Mouse (Mus musculus) ovary, postnatal 36 days (tissue): ENCODE data around the gene Dnajc25.
A peak's percentile ranks its signal among the peaks of the same experiment; 100 is the strongest.

Source experiments
- DNase-seq: peaks from one replicate; pipeline ENCODE4 v3.0.0; 2022; ENCODE audit warnings: low spot score, mixed read lengths

The Dnajc25 gene

DNA sequence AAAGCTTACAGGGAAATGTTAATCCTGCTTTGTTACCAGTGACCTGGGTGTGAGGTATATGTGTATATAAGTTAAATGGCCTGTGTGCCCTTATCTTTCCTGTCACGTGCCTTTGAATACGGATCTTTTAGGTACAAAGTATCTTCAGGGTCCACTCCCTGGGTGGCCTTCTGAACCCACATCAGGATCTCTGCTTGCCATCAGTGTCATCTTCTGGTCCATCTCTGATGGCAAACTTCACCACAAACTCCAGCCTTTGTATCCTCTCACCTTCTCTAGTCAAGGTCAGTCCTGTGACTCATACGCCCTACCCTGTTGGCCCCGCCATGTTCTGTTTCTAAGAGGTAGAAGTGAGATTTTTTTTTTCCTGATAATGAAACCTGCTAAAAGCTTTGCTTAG lies at the start of gene Dnajc25:
Gene Dnajc25, plus strand, starts transcription at position 301 of the 400 bp plus-strand sequence.
- DNase-seq: no peak

DNA sequence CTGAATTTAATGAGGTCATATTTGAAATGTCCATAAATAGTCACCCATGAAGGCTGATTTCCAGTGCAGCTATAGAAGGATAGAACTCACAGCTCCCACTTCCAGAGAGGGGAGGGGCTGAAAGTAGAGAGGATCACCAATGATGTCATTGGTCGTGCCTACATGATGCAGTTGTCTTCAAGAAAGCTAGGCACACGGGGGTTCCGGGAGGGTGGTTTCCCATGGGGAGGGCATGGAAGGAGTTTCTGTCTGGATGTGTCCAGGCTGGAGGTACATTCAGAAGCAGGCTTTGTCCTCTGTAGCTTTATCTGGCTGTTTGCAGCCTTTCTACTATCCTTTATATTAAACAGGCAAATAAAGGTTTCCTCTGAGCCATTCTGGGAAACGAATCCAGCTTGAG lies 46.5 kb upstream of the Dnajc25 start:
- no peak for DNase-seq

DNA sequence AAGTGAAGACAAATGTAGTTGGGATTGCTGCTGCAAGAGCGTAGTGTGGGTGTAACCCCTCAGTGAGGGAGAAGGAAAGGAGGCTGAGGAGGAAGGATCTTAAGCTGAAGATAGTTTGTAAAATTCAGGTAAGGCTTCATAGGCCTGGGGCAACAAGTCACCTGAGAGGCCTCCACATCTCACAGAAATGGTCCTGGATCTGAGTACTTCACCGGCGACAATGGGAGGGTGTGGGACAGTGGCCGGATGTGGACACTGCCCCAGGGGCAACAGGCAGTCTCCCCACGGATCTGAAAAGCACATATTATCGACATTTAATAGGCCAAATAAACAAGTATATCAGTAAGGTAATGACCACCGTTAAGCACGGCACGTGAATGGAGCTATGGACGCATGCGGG lies 42.2 kb upstream of the Dnajc25 start:
- DNase-seq: no peak

DNA sequence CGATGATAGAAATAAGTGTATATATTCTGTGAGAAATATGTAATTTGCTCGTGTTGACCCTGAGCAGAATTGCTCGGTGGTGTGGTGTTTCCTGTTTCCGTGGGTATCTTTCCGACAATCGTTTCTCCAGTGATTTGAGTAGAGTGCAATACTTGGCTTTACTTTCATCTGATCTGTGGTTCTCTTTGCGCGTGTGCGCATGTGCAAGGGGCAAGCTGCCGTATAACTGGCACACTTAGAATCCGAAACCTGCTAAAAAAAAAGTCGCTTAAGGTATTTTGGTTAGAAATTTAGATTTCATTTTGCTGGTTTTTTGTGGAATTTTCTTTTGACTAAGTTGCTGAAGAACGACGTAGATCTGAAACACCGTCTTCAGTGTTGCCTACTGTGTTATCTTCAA lies 33.1 kb upstream of the Dnajc25 start:
- no peak for DNase-seq

DNA sequence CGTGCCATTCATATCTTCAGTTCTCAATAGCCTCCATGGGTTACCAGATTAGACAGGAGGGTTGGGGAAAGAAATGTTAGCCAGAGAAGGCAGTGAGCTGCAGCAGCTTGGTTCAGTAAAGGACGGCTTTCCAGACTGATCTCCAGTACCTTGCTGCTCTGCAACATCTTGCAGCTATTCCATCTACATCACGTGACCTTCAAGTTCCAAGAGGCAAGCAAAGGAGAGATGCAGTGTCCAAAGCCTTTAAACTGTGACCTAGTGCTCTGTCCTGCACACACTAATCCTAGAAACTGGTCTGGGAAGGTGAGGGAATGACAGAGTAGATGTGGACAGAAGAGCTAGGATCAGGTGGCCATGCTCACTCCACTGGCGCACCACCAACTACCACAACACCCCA lies 31.6 kb upstream of the Dnajc25 start:
- no peak for DNase-seq

DNA sequence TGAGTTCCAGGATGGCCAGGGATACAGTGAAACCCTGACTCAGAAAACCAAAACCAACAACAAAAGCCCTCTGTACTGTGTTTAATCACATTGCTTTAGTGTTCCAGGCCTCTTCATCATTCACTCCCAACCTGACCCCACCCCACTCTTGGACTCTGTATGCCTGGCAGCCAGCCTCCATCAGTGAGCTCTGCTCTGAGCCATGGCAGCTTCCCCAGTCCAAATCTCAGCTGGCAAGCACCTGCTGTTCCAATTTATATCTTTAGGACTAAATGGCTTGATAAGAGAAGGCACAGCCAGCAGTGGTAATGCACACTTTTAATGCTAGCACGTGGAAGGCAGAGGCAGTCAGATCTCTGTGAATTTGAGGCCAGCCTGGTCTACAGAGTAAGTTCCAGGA lies 29.7 kb upstream of the Dnajc25 start:
- no peak for DNase-seq

DNA sequence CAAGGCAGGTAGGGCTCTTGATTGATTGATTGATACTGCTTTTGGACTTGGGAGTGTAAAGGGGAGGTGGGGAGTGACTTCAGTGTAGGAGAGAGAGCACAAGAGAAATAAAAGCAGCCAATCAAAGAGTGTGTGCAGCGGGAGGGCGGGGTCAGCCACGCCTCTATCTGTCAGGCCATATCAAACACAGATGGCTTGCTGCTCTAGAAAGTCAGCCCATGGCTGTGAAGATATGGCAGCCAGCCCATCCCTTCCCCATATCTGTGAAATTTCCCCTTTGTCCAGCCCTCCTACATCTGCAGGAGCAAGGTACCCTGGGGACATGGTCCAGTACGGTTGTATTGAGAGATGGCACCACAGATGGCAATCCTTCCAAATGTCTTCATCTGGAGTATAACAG lies 24.2 kb upstream of the Dnajc25 start:
- DNase-seq: no peak

DNA sequence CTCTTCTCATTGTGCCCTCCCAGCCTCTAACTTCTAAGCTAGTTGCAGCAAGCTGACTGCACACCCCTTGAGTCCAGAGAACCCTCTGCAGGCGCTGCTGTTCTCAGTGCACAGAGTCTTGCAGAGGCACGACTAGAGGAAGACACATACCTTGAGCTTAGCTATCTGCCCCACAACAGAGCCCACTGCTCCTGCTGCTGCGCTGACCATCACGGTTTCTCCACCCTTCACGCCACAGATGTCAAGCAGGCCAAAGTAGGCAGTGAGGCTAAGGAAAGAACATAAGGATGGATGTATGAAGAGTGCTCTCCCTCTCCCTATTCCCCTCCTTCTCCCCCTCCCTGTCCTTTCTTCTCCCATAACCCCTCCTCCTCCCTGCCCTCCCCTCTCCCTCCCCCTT lies 19.2 kb upstream of the Dnajc25 start:
- no peak for DNase-seq

DNA sequence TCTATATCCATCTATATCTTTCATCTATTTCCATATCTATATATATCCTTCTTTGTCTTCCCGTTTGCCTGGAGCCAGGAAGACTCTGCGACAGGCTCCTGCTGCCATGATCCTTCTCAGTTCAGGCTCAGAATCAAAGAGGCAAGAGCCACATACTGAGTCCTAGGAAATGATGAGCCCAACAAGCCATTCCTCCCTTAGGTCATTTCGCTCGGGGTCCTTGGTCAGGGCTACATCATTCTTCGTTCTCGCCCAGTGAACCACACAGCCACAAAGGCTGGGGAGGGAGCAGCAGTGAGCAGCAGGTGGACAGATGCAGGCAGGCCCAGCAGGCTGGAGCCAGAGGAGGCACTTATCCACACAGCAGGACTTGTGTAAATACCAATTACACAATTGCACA lies 13.4 kb upstream of the Dnajc25 start:
- no peak for DNase-seq

DNA sequence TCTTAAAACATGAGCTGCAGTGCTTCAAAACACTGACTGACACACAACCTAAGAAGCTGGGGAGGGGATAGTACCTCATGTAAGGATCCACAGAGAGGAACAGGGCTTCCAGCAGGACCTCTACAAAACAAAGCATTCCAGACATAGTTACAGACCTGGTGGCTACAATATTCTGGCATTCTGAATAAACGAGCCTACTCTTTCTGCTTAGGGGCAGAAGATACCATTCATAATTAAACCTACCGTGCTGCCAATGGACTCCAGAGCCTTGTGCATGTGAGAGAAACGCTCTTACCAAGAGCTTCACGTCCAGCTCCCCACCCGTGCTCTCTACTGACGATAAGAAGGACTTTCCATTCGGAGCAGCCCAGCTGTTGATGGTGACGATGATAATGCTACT lies 12.1 kb upstream of the Dnajc25 start:
- DNase-seq: no peak

DNA sequence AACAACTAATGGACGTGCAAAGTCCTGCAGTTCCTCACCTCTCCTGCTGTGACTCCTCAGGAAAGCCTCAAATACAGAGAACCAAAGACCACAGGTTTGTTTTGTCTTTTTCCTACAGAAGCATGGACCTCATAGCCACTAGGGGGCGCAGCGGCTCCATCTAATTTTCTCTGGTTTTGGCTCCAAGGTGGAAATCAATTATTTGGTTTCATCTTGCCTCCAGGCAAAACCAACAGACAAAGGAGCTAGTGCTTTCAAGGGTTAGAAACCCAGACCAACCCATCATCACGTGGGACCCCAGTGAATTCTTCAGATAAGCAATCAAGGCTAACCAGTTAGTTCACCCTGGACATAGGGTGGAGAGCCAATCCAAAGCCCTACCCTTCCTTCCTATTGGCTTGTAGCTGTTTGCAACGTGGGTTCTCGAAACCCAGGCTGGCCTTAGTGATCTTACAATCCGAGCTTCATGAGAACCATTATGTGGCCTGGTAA lies 9.7 kb upstream of the Dnajc25 start:
- peak; percentile 75 for DNase-seq

DNA sequence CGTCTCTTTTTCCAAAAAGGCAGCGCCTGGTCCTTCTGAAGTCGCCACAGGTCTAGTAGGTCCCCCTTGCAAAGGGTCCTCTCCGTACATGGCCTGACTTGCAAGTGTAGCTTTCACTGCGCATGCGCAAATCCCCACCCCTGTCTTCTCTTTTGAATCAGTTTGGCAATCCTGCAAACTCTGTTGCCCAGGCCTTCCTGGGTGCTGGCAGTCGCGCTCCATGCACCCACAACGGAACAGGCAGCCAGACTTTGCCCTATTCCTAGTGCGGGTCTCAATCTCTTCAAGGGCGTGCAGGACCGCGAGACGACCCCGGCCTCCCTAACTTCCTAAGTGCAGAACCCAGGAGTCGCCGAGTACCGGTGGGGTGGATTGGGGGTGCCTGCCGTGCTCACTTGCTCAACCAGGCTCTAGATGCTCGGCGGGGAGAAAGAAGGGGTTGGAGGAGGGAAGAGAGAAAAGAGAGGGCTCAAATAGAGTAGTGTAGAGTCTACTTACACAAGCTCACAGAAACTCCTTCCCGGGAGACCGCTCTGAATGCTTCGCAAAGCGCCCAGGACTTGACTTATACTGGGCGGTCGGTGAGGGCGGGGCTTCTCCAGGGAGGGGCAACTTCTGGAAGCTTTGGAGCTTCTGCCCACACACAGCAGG lies 8.2 kb upstream of the Dnajc25 start, which contains the start of gene Ptgr1:
Gene Ptgr1, minus strand, starts transcription at position 580 of the 651 bp plus-strand sequence.
- DNase-seq: peak; percentile 82

DNA sequence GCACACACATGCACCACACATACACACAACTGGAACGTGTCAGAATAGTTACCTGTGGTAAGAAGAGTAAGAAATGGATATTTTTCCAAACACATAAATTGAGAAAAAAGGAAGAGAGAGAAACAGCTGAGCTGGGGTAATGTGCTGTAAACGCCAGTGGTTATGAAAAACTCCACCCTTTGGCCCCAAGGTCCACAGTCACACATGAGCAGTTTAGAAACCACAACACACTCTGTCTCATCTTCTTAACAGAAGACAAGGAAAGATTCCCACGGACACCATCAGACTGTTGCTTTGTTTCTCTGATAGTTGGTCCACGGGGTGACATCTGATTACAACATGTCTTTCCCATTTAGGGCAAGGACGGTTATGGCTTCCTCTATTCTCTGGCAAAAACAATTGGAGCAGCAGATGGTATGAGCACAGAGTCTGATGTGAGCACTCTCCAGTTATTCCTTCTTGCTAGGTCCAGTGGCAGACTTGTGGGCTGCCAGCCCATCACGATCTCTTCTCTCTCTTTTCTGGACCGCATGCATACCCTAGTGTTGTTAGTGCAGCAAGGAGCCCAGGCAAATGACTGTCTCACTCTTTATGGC lies 5.5 kb upstream of the Dnajc25 start:
- DNase-seq: no peak

DNA sequence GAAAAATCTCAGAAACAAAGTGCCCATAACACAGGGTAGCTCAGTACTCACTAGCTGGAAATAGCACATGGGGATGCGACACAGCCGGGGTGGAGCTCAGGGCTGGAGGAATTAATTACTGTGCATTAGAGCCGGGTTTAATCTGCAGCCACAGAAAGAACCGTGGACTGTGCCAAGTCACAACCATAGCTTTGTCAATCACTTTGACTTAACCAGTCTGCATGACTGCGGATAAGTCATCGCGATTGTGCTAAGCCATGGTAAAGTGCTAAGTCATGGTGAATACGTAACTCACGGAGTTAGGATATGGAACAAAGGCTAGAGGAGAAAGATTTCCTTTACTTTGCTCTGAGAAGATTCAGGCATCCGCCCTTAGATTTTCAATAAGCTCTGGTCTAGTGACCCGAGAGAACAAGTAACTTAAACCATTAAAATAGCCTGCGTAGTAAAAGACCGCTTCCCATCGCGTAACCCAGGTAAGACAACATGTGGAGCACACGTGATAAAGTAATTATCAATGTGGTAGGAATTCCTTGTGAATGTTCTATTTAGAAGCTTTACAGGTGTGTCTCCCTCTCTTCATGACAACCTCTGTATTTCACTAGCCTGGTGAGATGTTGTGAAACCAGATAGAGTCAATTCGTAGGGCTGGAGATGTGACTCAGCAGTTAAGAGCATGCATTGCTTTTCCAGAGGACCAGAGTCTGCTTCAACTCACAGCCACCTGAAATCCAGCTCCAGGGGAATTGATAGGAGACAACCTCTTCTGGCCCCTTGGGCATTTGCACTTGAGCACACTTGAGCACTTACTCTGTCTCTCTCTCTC lies 4.0 kb upstream of the Dnajc25 start:
- no peak for DNase-seq

DNA sequence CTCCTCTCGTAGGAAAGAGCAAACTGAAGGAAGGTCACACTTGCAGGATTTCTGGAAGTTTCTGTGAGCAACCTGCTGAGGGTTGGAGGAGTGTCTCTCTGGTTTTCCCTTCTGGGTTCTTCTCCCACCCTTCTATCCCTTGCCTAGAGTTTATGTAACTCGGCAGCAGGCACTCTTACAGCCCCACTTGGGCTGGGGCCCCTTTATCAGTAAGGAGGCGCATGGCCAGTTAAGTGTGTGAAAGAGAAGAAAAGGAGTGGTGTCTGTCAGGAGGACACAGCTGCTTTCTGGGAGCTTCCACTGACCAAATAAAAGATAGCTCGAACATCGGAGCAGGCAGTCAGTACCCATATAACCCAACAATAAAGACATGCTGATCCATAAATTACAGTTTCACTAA lies 2.7 kb upstream of the Dnajc25 start:
- DNase-seq: no peak

DNA sequence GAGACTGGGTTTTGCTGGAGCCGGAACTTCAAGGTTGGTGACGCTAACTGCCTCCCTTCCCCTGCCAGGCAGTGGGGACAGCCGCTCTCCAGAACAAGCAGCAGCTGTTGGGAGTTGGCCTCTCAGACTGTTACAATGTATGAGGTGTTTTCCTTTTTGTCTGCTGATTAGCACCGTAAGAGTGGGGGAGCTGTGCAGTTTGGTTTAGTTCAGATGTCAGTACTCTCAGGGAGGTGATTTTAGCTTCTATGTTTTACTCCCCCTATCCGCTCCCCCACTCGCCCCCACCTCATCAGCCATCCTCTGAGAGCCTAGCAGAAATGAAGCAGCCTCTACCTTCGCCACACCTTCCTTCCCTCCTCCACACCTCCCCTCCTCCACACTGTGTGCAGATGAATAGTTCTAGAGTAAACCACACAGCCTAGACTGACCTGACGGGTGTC lies 410 bp downstream of the Dnajc25 start:
- no peak for DNase-seq

DNA sequence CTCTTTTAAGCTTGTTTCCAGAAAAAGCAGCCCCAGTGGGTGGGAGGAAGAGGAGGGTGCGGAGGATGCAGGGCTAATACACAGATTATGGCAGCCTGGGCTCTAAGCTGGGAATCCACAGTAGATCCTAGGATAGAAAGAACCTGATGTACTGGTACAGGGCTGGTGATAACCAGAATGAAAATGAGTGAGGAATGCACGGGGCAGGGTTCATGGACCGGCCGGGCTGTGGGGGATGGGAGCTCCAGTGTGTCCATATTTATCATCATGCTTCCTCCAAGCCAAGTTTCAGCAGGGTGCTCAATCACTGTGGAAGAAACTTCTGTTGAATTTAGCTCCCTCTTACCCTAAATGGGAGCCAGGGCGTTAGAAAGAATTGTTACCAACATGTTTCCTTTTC lies 2.2 kb downstream of the Dnajc25 start:
- peak; percentile 20 for DNase-seq

DNA sequence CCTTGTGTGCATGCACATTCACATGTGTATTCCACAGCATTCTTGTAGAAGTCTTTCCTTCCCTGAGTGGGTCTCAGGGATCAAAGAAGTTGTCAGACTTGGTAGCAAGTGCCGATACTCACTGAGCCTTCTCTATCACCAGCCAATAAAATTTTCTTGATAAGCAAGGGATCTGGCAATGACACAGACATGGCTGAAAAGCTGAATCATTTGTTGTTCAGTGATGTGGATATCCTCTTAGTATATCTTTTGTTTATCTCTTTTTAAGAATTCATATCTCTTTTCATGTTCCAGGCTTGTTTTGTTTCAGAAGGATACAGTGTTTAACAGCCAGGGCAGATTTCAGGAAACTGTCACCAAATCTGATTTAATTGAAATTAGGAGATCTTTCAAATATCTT lies 3.8 kb downstream of the Dnajc25 start:
- DNase-seq: no peak

DNA sequence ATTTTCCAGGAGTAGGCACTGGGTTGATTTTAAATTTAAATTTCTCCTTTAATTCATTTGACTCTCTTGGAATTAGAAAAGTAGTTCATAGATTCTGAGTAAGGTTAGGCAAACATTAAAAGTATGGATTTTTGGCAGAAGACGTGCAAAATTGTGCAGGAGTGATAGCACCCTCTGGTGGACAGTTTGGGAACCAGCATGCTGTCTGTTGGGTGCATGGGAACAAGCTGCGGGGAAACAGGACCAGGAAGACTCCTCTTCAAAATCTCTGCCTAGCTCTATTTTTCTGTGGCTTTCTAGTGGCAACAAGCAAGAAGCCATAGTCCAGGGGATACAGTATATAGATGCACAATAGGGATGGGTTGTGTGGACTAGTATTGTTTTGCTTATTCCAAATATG lies 4.8 kb downstream of the Dnajc25 start:
- peak; percentile 67 for DNase-seq

DNA sequence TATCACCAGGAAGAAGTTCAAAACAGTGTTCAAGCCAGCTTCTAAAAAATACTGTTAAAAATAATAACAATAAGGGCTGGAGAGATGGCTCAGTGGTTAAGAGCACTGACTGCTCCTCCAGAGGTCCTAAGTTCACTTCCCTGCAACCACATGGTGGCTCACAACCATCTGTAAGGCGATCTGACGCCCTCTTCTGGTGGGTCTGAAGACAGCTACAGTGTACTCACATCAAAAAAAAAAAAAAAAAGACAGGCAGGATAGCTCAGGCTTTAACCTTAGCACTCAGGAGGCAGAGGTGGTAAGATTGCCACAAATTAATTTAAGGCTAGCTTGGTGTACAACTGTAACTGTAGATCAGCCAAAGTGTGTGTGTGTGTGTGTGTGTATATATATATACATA lies 5.8 kb downstream of the Dnajc25 start:
- DNase-seq: no peak

DNA sequence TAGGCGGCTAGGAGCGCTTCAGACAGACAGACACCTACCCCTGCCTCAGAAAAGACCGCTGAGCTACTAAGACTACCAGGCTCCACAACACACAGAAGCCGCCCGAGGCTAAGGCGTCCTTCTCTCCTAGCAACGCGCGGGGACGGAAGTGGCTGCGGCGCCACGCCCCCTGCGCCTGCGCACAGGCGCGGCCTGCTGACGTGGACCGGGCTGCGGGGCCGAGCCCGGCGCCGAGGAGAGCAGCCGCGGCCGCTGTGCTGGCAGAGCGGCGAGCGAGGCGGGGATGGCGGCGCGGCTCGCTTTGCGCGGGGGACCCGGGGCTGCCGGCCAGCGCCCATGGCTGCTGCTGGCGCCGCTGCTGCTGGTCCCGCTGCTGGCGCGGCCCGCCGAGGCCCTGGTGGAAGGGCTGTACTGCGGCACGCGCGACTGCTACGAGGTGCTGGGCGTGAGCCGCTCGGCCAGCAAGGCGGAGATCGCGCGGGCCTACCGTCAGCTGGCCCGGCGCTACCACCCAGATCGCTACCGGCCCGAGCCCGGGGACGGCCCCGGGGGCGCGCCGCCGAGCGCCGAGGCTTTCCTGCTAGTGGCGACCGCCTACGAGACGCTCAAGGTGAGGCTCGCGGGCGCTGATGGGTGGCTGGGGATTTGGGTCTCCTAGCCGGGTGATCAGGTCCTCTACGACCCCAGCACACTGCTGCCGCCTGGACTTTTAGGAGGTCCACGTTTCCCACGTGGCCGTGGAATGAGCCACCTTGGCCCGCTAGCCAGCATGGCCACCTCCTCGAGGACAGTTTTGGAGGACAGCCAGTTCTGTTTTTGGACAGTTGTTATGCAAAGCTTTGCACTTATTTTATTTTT lies 8.3 kb downstream of the Dnajc25 start, which contains the start of gene Gm20503:
Gene Gm20503, plus strand, starts transcription at position 263 of the 858 bp plus-strand sequence.
- DNase-seq: peak; percentile 91

DNA sequence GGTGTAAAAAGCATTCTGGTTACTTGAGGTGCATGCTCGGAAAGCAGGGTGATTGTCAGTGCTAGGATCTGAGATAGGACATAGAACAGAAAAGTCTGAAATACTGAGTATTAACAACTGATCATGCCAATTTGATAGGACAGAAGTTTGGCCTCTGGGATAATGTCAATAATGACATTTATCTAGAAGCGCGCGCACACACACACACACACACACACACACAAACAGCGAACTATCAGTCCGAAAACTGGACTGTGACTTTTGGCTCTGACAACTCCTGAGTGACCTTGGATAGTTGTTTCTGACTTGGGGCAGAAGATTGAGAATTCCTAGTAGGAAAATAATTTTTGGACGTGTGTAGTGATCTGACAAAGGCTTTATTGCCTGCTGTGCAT lies 8.9 kb downstream of the Dnajc25 start:
- DNase-seq: no peak
